13 mouse cellular contexts compared by ENCODE assay signal in the genomic region with DNA sequence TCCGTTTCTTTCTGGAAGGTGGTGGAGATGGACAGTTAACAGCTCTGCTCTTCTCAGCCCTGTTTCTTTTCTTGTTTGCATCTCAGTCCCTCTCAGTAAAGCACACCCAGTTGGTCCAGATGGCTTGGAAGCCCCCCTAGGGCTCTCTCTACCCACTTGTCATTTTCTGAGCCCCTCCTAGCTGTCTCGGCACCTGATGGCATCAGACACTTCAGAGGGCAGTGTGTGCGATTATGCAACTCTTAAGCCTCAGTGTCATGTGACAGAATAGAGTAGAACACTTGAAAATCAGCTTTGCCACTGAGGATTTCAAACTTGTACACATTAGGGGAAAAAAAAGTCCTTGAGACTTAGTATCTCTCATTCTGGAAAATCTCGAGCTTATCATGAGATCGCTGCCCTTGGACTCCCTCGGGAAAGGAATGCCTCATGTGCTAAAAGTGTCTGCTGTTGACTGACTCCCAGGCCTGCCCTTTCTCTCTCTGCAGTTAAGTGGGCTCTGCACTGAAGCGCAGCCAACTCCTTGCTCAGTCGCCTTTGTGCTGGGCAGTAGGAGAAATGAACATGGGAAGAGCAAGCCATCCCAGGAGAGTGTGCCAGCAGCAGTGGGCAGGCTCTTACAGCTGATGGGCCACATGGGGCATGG. TPM values are rescaled to one million over a fixed set of nuclear protein-coding genes. Genes with fewer than 3 reads are reported as not detected.
DNase-seq lines count a peak whose midpoint lies in the region; ATAC-seq and TF ChIP-seq lines count a peak whose summit lies in the region.
"Had no signal": no experiment of that assay in that cellular context is flagged by ENCODE, and none has a peak within 500 bp of the region (broad histone marks: within the 10 kb centered on the region; RNA-seq: fewer than 3 reads in every experiment).

No protein-coding gene starts in this region.

- H3K4me3 ChIP-seq in cerebellum, adult 2 months (replicated peaks; ENCODE audit: insufficient read depth, low read depth, low read length) = no peak overlapping the region
- no peak overlapping the region for H3K4me3 ChIP-seq in layer of hippocampus, adult 2 months
- H3K4me3 ChIP-seq in heart, embryonic 15.5 days = no peak overlapping the region
- H3K4me3 ChIP-seq: erythroblast, embryonic 14.5 days; hindbrain, embryonic 10.5 days; liver, embryonic 12.5 days; midbrain, embryonic 13.5 days had no signal

- no peaks in the 10 kb centered on the region for H3K9me3 ChIP-seq in heart, embryonic 15.5 days (replicated peaks)
- H3K9me3 ChIP-seq: hindbrain, embryonic 10.5 days; liver, embryonic 12.5 days; midbrain, embryonic 13.5 days had no signal

- no peak for TF ChIP-seq POLR2A in cerebellum, adult 2 months (IDR thresholded peaks at IDR 0.05; ENCODE audit: borderline replicate concordance, insufficient read depth, low read length)

- DNase-seq in cerebellum, adult 2 months = no peak
- no peak for DNase-seq in cerebellum, adult 11-12 months
- DNase-seq in layer of hippocampus, adult 2 months (ENCODE audit: low spot score in 2 of 2) = no peak
- no peak for DNase-seq in layer of hippocampus, adult 9-10 months (ENCODE audit: low spot score)
- DNase-seq in lung, postnatal 25 days (ENCODE audit: low spot score) = peak; percentile 79
- no peak for DNase-seq in left cerebral cortex, adult 11 months (ENCODE audit: low spot score)
- no peak for DNase-seq in layer of hippocampus, postnatal 14 days (ENCODE audit: low spot score in 2 of 2)
- DNase-seq: kidney, postnatal 10 days had no signal

- no peak overlapping the region for H3K9ac ChIP-seq in heart, embryonic 15.5 days
- H3K9ac ChIP-seq: liver, embryonic 12.5 days; midbrain, embryonic 13.5 days had no signal

- H3K27me3 ChIP-seq in cerebellum, adult 2 months (ENCODE audit: control insufficient read depth, insufficient read depth, low read length) = no peaks in the 10 kb centered on the region
- no peaks in the 10 kb centered on the region for H3K27me3 ChIP-seq in heart, embryonic 15.5 days
- H3K27me3 ChIP-seq: liver, embryonic 12.5 days; midbrain, embryonic 13.5 days had no signal

- peaks cover 74% of the 10 kb centered on the region for H3K4me1 ChIP-seq in cerebellum, adult 2 months (ENCODE audit: control insufficient read depth, insufficient read depth, low read length)
- H3K4me1 ChIP-seq in heart, embryonic 15.5 days (replicated peaks) = peaks cover 68% of the 10 kb centered on the region

- H3K27ac ChIP-seq in cerebellum, adult 2 months (ENCODE audit: insufficient read depth, low read length) = peak overlapping the region; percentile 33
- 0 out of 2 replicates have a peak overlapping the region, but pooled peaks have one; percentile 28 for H3K27ac ChIP-seq in layer of hippocampus, adult 2 months
- H3K27ac ChIP-seq in heart, embryonic 15.5 days = peak overlapping the region; percentile 80
- H3K27ac ChIP-seq: hindbrain, embryonic 10.5 days; liver, embryonic 12.5 days; midbrain, embryonic 13.5 days had no signal

- H3K4me2 ChIP-seq in heart, embryonic 15.5 days = peak overlapping the region; percentile 16; the same call in 1 of the 2 replicates
- H3K4me2 ChIP-seq: liver, embryonic 12.5 days; midbrain, embryonic 13.5 days had no signal

- H3K36me3 ChIP-seq in heart, embryonic 15.5 days = peaks cover 17% of the 10 kb centered on the region; the same call in 1 of the 2 replicates
- H3K36me3 ChIP-seq: hindbrain, embryonic 10.5 days; midbrain, embryonic 13.5 days had no signal

- no peak for TF ChIP-seq CTCF in cerebellum, adult 2 months (IDR thresholded peaks at IDR 0.05; ENCODE audit: borderline replicate concordance, insufficient read depth, low read depth, low read length)
- no peak for TF ChIP-seq CTCF in layer of hippocampus, adult 2 months (conservative IDR thresholded peaks at IDR 0.05)

- peak; percentile 51; the same call in 1 of the 2 replicates for ATAC-seq in heart, embryonic 15.5 days (replicated peaks; ENCODE audit: insufficient number of reproducible peaks, insufficient read depth, low FRiP score, low read depth)
- ATAC-seq: liver, embryonic 12.5 days; midbrain, embryonic 13.5 days had no signal

- 21% methylated on average over 8 of the region's 8 CpGs for WGBS in cerebellum, adult 2 months
- WGBS in heart, embryonic 15.5 days = 23% methylated on average over 8 of the region's 8 CpGs

RNA-seq across cellular contexts. Expression of a gene that starts 27.1 kb away (rescaled TPM):
- 55.4 and 55.7 TPM in 2 replicates for polyA plus RNA-seq in cerebellum, adult 2 months (2012; rRNA removed)
- total RNA-seq in layer of hippocampus, adult 2 months (2021) = 10 to 100 TPM; 21.5 to 25.9 TPM
- 170 and 195 TPM in 2 replicates for polyA plus RNA-seq in heart, embryonic 15.5 days (2015; fragmentation: Nextera tagmentation; extraction: Ambion mirVana)
- 10 to 100 TPM; 11.9 to 13.5 TPM for total RNA-seq in layer of hippocampus, postnatal 14 days (2021)

Comparison
In these comparisons a context has a peak if more than half of its experiments do, and no peak if none do; other contexts are left out.
1. H3K27ac ChIP-seq: peak in every context shown above with its lines; median percentile 80 in heart, embryonic 15.5 days; 33 in cerebellum, adult 2 months; 28 in layer of hippocampus, adult 2 months.